31 mouse cellular contexts compared by ENCODE assay signal in genomic region chr4:107260001-107260400, GRCm38 (mm10). TPM values are rescaled to one million over a fixed set of nuclear protein-coding genes. Genes with fewer than 3 reads are reported as not detected.
DNase-seq lines count a peak whose midpoint lies in the region; ATAC-seq and TF ChIP-seq lines count a peak whose summit lies in the region.
"Had no signal": no experiment of that assay in that cellular context is flagged by ENCODE, and none has a peak within 500 bp of the region (broad histone marks: within the 10 kb centered on the region; RNA-seq: fewer than 3 reads in every experiment).

No protein-coding gene starts in this region.

- H3K27ac ChIP-seq in heart, adult 2 months: no peak overlapping the region
- H3K27ac ChIP-seq in kidney, embryonic 16.5 days (ENCODE audit: low read length): no peak overlapping the region
- H3K27ac ChIP-seq: hindbrain, embryonic 15.5 days; midbrain, embryonic 15.5 days; neural tube, embryonic 15.5 days had no signal

- no peak for TF ChIP-seq EP300 in heart, adult 2 months (IDR thresholded peaks at IDR 0.05; ENCODE audit: insufficient read depth, low read depth, low read length)

- 41% methylated on average over 4 of the region's 4 CpGs for WGBS in heart, adult 2 months
- 49% methylated on average over 4 of the region's 4 CpGs for WGBS in kidney, embryonic 16.5 days

- no peak for TF ChIP-seq CTCF in heart, adult 2 months (IDR thresholded peaks at IDR 0.05)

- no peak overlapping the region for H3K4me3 ChIP-seq in heart, adult 2 months
- no peak overlapping the region for H3K4me3 ChIP-seq in kidney, embryonic 16.5 days (ENCODE audit: low read length)
- H3K4me3 ChIP-seq: heart, embryonic 12.5 days; hindbrain, embryonic 15.5 days; midbrain, embryonic 15.5 days; myocyte; neural tube, embryonic 15.5 days had no signal

- ATAC-seq in kidney, embryonic 16.5 days (ENCODE audit: low FRiP score, low TSS enrichment): no peak
- ATAC-seq: forebrain, embryonic 16.5 days; midbrain, embryonic 15.5 days had no signal

- H3K4me2 ChIP-seq in kidney, embryonic 16.5 days (replicated peaks; ENCODE audit: low read depth, low read length): no peak overlapping the region
- H3K4me2 ChIP-seq: heart, embryonic 12.5 days; hindbrain, embryonic 15.5 days; midbrain, embryonic 15.5 days; neural tube, embryonic 15.5 days had no signal

- no peak overlapping the region for H3K9ac ChIP-seq in heart, adult 2 months (ENCODE audit: low read depth, low read length)
- H3K9ac ChIP-seq in kidney, embryonic 16.5 days (replicated peaks; ENCODE audit: low read length): no peak overlapping the region
- H3K9ac ChIP-seq: heart, embryonic 12.5 days; hindbrain, embryonic 15.5 days; midbrain, embryonic 15.5 days; neural tube, embryonic 15.5 days had no signal

- H3K36me3 ChIP-seq in heart, adult 2 months (ENCODE audit: control insufficient read depth, insufficient read depth, low read length): no peaks in the 10 kb centered on the region
- H3K36me3 ChIP-seq in kidney, embryonic 16.5 days (ENCODE audit: insufficient read depth, low read length): peaks cover 9% of the 10 kb centered on the region; the same call in 1 of the 2 replicates
- H3K36me3 ChIP-seq: midbrain, embryonic 15.5 days had no signal

- H3K79me2 ChIP-seq in heart, adult 2 months (replicated peaks; ENCODE audit: control insufficient read depth, insufficient read depth, low read length): no peaks in the 10 kb centered on the region

- peak; percentile 15 for DNase-seq in heart, adult 11 months
- DNase-seq in heart, adult 2 months: no peak
- peak; percentile 82 for DNase-seq in T-cell, adult 2 months (ENCODE audit: low spot score)
- DNase-seq in naive thymus-derived CD4-positive, alpha-beta T cell, adult 2 months (ENCODE audit: low read depth): peak; percentile 76
- DNase-seq in thymus, postnatal 36 days: peak; percentile 65 to 85
- no peak for DNase-seq in adrenal gland, postnatal 4 days (ENCODE audit: low spot score in 2 of 2)
- no peak for DNase-seq in cerebellum, adult 18-20 months
- DNase-seq: adrenal gland, adult 8-10 months; cerebellum, adult 11 months; cerebellum, postnatal 14 days; embryo, embryonic 11 days; heart, postnatal 36 days; kidney, adult 8-10 months; kidney, postnatal 25 days; left cerebral cortex, postnatal 4 days; liver; lung, postnatal 10 days; right cerebral cortex, postnatal 4 days had no signal

- H3K4me1 ChIP-seq in heart, adult 2 months (ENCODE audit: control insufficient read depth, insufficient read depth, low read length): no peaks in the 10 kb centered on the region
- no peaks in the 10 kb centered on the region for H3K4me1 ChIP-seq in kidney, embryonic 16.5 days (ENCODE audit: insufficient read depth, low read length)

- no peaks in the 10 kb centered on the region for H3K27me3 ChIP-seq in heart, adult 2 months (ENCODE audit: control insufficient read depth, insufficient read depth, low read length)
- H3K27me3 ChIP-seq in kidney, embryonic 16.5 days (ENCODE audit: insufficient read depth, low read length): no peaks in the 10 kb centered on the region
- H3K27me3 ChIP-seq: heart, embryonic 12.5 days; hindbrain, embryonic 15.5 days; midbrain, embryonic 15.5 days; neural tube, embryonic 15.5 days had no signal

- H3K9me3 ChIP-seq in kidney, embryonic 16.5 days (ENCODE audit: low read length): peaks cover 2% of the 10 kb centered on the region; the same call in 1 of the 2 replicates
- H3K9me3 ChIP-seq: hindbrain, embryonic 15.5 days; midbrain, embryonic 15.5 days had no signal

- intact Hi-C loops in heart, adult 2 months (cut with DNase I): no loop called here

- no peak for TF ChIP-seq POLR2A in heart, adult 2 months (IDR thresholded peaks at IDR 0.05; ENCODE audit: insufficient read depth, low read depth, low read length)

RNA-seq across cellular contexts. Expression of gene Hspb11, which starts 6.6 kb away (rescaled TPM):
- 10 to 100 TPM in 1 of 2 experiments, 1 to 10 TPM in 1; 9.4 to 11.3 TPM for total RNA-seq in heart, adult 2 months (2021)
- polyA plus RNA-seq in heart, adult 2 months (2012; rRNA removed): 2.3 and 3.9 TPM in 2 replicates
- total RNA-seq in adrenal gland, postnatal 4 days (2021): 10 to 100 TPM; 22.9 to 26.3 TPM
- 32.8 and 34.1 TPM in 2 replicates for polyA plus RNA-seq in kidney, embryonic 16.5 days (2015; fragmentation: Nextera tagmentation; extraction: Ambion mirVana)

RNA-seq across cellular contexts. Expression of gene Lrrc42, which starts 6.7 kb away (rescaled TPM):
- total RNA-seq in heart, adult 2 months (2021): 10 to 100 TPM in 1 of 2 experiments, 1 to 10 TPM in 1; 9.6 to 10.1 TPM
- 5.0 and 8.6 TPM in 2 replicates for polyA plus RNA-seq in heart, adult 2 months (2012; rRNA removed)
- total RNA-seq in adrenal gland, postnatal 4 days (2021): 10 to 100 TPM; 40.1 to 45.2 TPM
- polyA plus RNA-seq in kidney, embryonic 16.5 days (2015; fragmentation: Nextera tagmentation; extraction: Ambion mirVana): 96.2 and 108 TPM in 2 replicates

RNA-seq across cellular contexts. Expression of gene Dio1, which starts 47.0 kb away (rescaled TPM):
- total RNA-seq in heart, adult 2 months (2021): not detected
- polyA plus RNA-seq in heart, adult 2 months (2012; rRNA removed): not detected in 2 replicates
- 1 to 10 TPM; 1.3 to 2.6 TPM for total RNA-seq in adrenal gland, postnatal 4 days (2021)
- polyA plus RNA-seq in kidney, embryonic 16.5 days (2015; fragmentation: Nextera tagmentation; extraction: Ambion mirVana): 0.47 and 0.68 TPM in 2 replicates
- total RNA-seq: adrenal gland, adult 8-10 months; gastrocnemius, postnatal 4 days; heart, postnatal 36 days; left cerebral cortex, adult 18-20 months; left cerebral cortex, postnatal 4 days; megakaryocyte progenitor cell, adult 5-6 weeks had no signal
- polyA plus RNA-seq: brain, embryonic 14.5 days; embryonic facial prominence, embryonic 14.5 days; forebrain, embryonic 16.5 days; heart, embryonic 12.5 days; hindbrain, embryonic 15.5 days; midbrain, embryonic 15.5 days; myocyte; neural tube, embryonic 15.5 days had no signal

RNA-seq across cellular contexts. Expression of gene Ldlrad1, which starts 51.0 kb away (rescaled TPM):
- total RNA-seq in heart, adult 2 months (2021): not detected
- 2.1 TPM in 1 of 2 replicates, not detected in the other for polyA plus RNA-seq in heart, adult 2 months (2012; rRNA removed)
- not detected for total RNA-seq in adrenal gland, postnatal 4 days (2021)
- not detected in 2 replicates for polyA plus RNA-seq in kidney, embryonic 16.5 days (2015; fragmentation: Nextera tagmentation; extraction: Ambion mirVana)
- total RNA-seq: adrenal gland, adult 8-10 months; heart, postnatal 36 days; left cerebral cortex, adult 18-20 months; left cerebral cortex, postnatal 4 days; megakaryocyte progenitor cell, adult 5-6 weeks had no signal
- polyA plus RNA-seq: brain, embryonic 14.5 days; embryonic facial prominence, embryonic 14.5 days; forebrain, embryonic 16.5 days; heart, embryonic 12.5 days; hindbrain, embryonic 15.5 days; liver, embryonic 16.5 days; midbrain, embryonic 15.5 days; myocyte; neural tube, embryonic 15.5 days had no signal

RNA-seq across cellular contexts. Expression of gene Yipf1, which starts 54.2 kb away (rescaled TPM):
- 10 to 100 TPM; 17.6 to 19.3 TPM for total RNA-seq in heart, adult 2 months (2021)
- polyA plus RNA-seq in heart, adult 2 months (2012; rRNA removed): 23.3 and 28.9 TPM in 2 replicates
- total RNA-seq in adrenal gland, postnatal 4 days (2021): 10 to 100 TPM; 71.9 to 83.1 TPM
- 54.7 and 57.3 TPM in 2 replicates for polyA plus RNA-seq in kidney, embryonic 16.5 days (2015; fragmentation: Nextera tagmentation; extraction: Ambion mirVana)

Comparison
In these comparisons a context has a peak if more than half of its experiments do, and no peak if none do; other contexts are left out.
1. DNase-seq: peak in heart, adult 11 months (single experiment), T-cell, adult 2 months (single experiment), naive thymus-derived CD4-positive, alpha-beta T cell, adult 2 months (single experiment) and thymus, postnatal 36 days (2 of 2); none in heart, adult 2 months (0 of 2), adrenal gland, postnatal 4 days (0 of 2) and cerebellum, adult 18-20 months (0 of 2).